Mouse (Mus musculus): ENCODE results near the gene C87436.
A peak's percentile ranks its signal among the peaks of the same experiment; 100 is the strongest.

Gene C87436

DNA sequence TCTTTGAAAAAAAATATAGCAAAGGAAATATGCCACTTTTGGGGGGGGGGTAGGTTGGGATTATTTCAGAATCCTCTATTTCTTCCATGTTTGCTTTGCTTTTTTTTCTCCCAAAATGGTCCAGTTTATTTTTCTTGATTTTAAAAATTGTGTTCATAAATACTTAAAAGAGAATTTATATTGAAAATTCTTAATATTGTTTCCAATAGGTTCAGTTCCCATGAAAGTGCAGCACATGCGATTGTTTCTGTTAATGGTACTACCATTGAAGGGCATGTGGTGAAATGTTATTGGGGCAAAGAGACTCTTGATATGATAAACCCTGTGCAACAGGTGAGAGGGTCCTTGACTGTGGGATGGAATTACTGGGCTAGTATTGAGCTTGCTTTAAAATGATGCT lies 11.8 kb upstream of the C87436 start, which contains the start of gene Gm44790:
Gene Gm44790 (plus strand): TSS at position 301 of the 400 bp plus-strand sequence.
- DNase-seq (ENCODE audit: low read depth, low spot score) = no peak

DNA sequence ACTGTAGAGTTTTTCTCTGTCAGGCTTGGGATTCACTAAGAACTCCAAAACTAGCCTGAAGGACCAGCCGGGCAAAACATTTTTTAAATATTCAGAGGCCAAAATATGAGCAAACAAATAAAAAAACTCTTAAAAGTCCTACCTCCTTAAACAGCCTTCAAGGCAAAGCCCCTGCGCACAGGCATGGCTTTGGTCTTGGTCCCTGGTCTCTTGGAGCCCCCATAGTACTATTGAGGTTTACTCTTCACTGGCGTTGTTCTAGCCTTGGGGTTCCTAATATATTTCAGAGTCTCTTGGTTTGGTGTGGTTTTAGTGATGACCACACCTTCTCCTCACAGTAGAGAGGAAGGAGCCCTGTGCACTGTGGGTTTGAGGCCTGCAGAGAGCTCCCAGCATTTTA lies 6.6 kb upstream of the C87436 start:
- DNase-seq (ENCODE audit: low read depth, low spot score) = no peak

DNA sequence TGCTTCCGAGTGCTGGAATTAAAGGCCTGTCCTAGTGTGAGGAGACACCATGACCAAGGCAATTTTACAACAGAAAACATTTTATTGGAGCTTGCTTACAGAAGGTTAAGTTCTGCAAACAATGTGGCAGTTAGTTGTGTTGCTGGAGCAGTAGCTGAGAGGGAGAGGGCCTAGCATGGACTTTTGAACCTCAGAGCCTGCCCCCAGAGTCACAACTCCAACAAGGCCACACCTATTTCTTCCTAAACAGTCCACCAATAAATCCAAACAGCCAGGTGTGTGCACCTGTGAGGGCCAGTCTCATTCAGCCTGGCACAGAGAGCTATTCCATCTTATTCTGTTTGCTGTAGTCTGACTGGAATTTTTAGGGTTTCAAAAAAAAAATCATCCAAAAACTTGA lies 4.5 kb upstream of the C87436 start:
- DNase-seq (ENCODE audit: low read depth, low spot score) = no peak

DNA sequence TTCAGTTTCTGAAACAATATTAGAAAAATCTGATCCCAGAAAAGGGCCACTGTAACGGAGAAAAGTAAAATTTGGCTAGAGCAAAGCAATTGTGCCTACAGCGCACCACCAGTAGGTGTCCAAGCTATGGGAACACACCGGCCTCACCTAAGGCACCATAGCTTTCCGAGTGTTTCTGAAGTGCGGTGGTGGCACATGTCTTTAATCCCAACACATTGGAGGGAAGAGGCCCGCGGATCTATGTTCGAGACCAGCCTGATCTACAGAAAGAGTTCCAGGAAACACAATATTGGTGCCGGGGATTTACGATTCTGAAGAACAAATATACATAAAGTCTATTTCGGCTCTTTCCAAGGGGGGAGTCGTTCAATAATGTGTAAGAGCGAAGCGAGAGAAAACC lies 463 bp upstream of the C87436 start:
- DNase-seq (ENCODE audit: low read depth, low spot score) = peak; percentile 12

GRCm38 (mm10) chr6:86439119-86439496 lies 934 bp downstream of the C87436 start:
- DNase-seq (ENCODE audit: low read depth, low spot score) = no peak

- no peak for DNase-seq (ENCODE audit: low read depth, low spot score)
Observed at GRCm38 (mm10) chr6:86439531-86439930, 1.4 kb downstream of the C87436 start.

GRCm38 (mm10) chr6:86441571-86441970 lies 3.4 kb downstream of the C87436 start:
- no peak for DNase-seq (ENCODE audit: low read depth, low spot score)

- DNase-seq (ENCODE audit: low read depth, low spot score) = no peak
Observed at GRCm38 (mm10) chr6:86445551-86445950, 7.4 kb downstream of the C87436 start.

DNA sequence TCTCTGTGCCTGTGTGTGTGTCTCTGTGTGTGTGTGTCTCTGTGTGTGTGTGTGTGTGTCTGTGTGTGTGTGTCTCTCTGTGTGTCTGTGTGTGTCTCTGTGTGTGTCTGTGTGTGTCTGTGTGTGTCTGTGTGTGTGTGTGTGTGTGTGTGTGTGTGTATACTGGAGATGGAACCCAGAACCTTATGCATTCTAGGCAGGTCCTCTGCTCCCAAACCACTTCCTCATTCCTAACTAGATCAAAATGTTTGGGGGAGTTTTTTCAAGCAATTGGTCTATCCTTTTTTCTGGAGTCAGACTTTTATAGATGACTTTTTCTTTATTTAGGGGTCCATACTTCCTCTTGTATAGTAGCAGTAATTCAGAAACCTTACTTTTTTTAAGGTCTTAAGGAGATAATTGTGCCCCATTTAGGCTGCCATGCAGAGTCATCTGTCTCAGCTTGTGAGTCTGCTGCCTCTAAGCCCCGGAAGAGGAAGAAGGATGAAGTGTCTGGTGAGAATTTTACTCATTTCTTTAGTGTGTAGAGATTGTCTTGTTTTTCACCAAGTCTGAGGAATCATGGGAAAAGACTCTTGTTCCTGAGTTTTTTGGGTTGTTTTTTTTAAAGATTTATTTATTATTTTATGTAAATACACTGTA lies 8.9 kb downstream of the C87436 start:
- no peak for DNase-seq (ENCODE audit: low read depth, low spot score)

- DNase-seq (ENCODE audit: low read depth, low spot score) = no peak
Observed at GRCm38 (mm10) chr6:86456727-86457126, 18.6 kb downstream of the C87436 start.

- DNase-seq (ENCODE audit: low read depth, low spot score) = no peak
Observed at GRCm38 (mm10) chr6:86463079-86463478, 24.9 kb downstream of the C87436 start.

DNA sequence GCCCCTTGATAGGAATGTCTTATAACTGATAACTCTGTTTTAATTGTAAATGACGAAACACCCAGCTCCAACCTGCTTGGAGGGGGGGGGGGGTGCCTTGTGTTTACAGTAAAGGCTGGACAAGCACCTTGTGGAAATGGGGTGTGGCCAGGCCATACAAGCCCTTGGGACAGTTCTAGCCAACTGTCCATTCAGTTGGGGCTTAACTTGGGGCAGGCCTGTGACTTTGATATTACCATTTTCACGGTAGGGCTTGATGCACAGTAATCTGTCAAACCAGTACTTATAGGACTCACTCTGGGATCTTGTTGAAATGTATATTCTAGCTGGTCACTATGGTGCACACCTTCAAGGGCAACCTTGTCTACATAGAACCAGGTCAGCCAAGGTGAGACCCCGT lies 33.1 kb downstream of the C87436 start:
- no peak for DNase-seq (ENCODE audit: low read depth, low spot score)

DNA sequence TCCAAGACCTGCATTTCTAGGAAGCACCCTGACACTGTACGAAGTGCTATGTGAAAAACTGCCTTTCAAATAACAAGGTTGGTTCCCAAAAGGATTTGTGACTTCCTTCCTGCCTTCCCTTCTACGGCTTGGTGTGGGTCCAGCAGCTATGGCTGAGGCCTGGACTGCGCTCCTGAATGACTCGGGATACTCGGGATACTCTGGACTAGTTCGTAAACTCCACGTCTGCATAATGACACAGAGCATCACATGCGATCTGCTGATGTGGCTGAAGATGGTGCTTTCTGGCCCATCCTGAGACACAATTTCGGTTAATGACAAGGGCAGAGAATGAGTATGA lies 33.6 kb downstream of the C87436 start:
- no peak for DNase-seq (ENCODE audit: low read depth, low spot score)

GRCm38 (mm10) chr6:86472100-86472955 lies 34.2 kb downstream of the C87436 start:
- DNase-seq (ENCODE audit: low read depth, low spot score) = peak; percentile 98

GRCm38 (mm10) chr6:86473077-86473476 lies 34.9 kb downstream of the C87436 start:
- DNase-seq (ENCODE audit: low read depth, low spot score) = no peak

- DNase-seq (ENCODE audit: low read depth, low spot score) = no peak
Observed at GRCm38 (mm10) chr6:86474072-86474471, 35.9 kb downstream of the C87436 start.

GRCm38 (mm10) chr6:86474646-86475181 lies 36.5 kb downstream of the C87436 start:
- no peak for DNase-seq (ENCODE audit: low read depth, low spot score)

DNA sequence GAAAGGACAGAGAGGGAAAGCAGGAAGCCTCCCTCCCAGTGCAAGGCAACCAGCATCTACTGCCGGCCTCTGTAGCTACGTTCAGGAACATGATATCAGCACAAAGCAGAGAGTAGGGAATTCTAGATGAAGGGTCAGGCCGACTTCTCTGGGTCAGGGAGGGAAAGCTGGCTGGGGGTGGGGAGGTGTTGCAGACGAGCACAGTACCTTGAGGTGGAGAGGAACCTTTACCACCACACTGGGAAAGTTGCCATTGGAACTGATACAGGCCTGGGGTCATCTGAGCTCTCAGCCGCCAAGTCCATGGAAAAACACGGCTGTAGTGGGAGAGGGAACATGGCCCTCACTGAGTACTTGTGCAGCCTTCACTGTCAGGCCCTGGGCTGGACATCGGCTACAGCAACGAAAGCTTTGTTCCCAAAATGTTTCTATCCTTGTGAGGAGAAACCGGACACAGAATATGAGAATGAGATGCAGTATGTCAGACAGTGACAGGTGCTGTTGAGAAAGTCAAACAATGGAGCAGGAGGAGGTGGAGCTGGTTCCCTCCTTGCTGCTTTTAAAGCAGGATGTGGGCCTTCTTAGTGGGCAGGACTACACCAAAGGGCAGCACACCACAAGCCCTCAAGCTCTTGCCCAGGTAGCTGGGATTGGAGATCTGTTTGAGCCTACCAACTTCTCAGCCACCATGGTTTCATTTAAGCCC lies 37.4 kb downstream of the C87436 start:
- no peak for DNase-seq (ENCODE audit: low read depth, low spot score)

- no peak for DNase-seq (ENCODE audit: low read depth, low spot score)
Observed at GRCm38 (mm10) chr6:86476931-86477330, 38.8 kb downstream of the C87436 start.

- no peak for DNase-seq (ENCODE audit: low read depth, low spot score)
Observed at GRCm38 (mm10) chr6:86479311-86479710, 41.1 kb downstream of the C87436 start.

DNA sequence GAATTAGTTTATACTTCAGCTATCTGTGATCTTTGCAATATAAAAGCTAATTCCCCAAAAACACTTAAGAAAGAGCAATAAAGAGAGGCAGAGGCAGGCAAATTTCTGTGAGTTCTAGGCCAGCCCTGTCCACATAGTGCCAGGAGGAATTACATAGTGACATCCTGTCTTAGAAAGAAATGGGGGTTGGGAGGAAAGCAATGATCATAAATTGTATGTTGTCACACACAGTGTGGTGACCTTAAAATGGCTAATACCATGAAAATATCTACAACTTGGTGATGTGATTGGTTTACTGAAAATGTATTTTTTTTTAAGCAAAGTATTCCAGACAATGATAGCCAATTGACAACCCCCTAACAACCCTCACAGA lies 41.6 kb downstream of the C87436 start:
- no peak for DNase-seq (ENCODE audit: low read depth, low spot score)

GRCm38 (mm10) chr6:86480189-86480831 lies 42.1 kb downstream of the C87436 start:
- DNase-seq (ENCODE audit: low read depth, low spot score) = no peak

All from brain, embryonic 18.5 days (tissue).